Mouse (Mus musculus) gastrocnemius, postnatal 4 days (tissue): ENCODE data around the gene Gpbp1l1. TPM values are rescaled to one million over a fixed set of nuclear protein-coding genes. Genes with fewer than 3 reads are reported as not detected.

ENCODE experiments used
- DNase-seq, 2 experiments: peaks; one replicate each; pipeline ENCODE4 v3.0.0; 2021 to 2022; ENCODE audit warnings: low spot score in 2 of 2, mixed read lengths in 2 of 2
- long read RNA-seq, 2 experiments: library from polyadenylated mRNA; stranded (forward); transcript quantifications; one replicate each; pipeline ENCODE4 v2.0.0; 2021
- total RNA-seq, 2 experiments: library from RNA; stranded (reverse); gene quantifications; 2 replicates each; pipeline ENCODE4 v1.2.3; 2021

Gpbp1l1 gene
- total RNA-seq = 10 to 100 TPM; 37.9 to 47.8 TPM
- long read RNA-seq, experiment 1, transcript Gpbp1l1-201 (12 exons, 3,588 nt) = major isoform, 13 of 22 reads
- long read RNA-seq, experiment 1, partial matches to known transcripts = 3 of 22 reads
- long read RNA-seq, experiment 1, other reads (novel, unspliced or antisense) = 6 of 22 reads
- long read RNA-seq, experiment 2, transcript Gpbp1l1-201 (12 exons, 3,588 nt) = major isoform, 9 of 12 reads
- long read RNA-seq, experiment 2, partial matches to known transcripts = 2 of 12 reads
- long read RNA-seq, experiment 2, other reads (novel, unspliced or antisense) = 1 of 12 reads

GRCm38 (mm10) chr4:116557306-116558121 lies at the start of gene Gpbp1l1:
Gene Gpbp1l1, plus strand, starts transcription at chr4:116557658.
- DNase-seq = peak; percentile 96 to 98

- no peak for DNase-seq
Measured at GRCm38 (mm10) chr4:116531109-116531508, 26.3 kb upstream of the Gpbp1l1 start.

- no peak for DNase-seq
Measured at GRCm38 (mm10) chr4:116536351-116536750, 21.1 kb upstream of the Gpbp1l1 start.

- DNase-seq = no peak
Measured at GRCm38 (mm10) chr4:116537737-116538136, 19.7 kb upstream of the Gpbp1l1 start.

GRCm38 (mm10) chr4:116550432-116550831 lies 7.0 kb upstream of the Gpbp1l1 start:
- DNase-seq = no peak

- no peak for DNase-seq
Measured at GRCm38 (mm10) chr4:116553035-116553434, 4.4 kb upstream of the Gpbp1l1 start.

- peak; percentile 40 to 73 for DNase-seq
Measured at GRCm38 (mm10) chr4:116555413-116556300, 1.8 kb upstream of the Gpbp1l1 start, which contains the start of gene Tmem69. Gene Tmem69, minus strand, starts transcription at chr4:116555936.

GRCm38 (mm10) chr4:116556561-116557305 lies 725 bp upstream of the Gpbp1l1 start:
- DNase-seq = peak; percentile 82 to 93

- no peak for DNase-seq
Measured at GRCm38 (mm10) chr4:116558151-116558882, 859 bp downstream of the Gpbp1l1 start.

- no peak for DNase-seq
Measured at GRCm38 (mm10) chr4:116595793-116596192, 38.3 kb downstream of the Gpbp1l1 start.

- DNase-seq = no peak
Measured at GRCm38 (mm10) chr4:116596379-116596778, 38.9 kb downstream of the Gpbp1l1 start, which contains the start of gene Ccdc17. Gene Ccdc17, plus strand, starts transcription at chr4:116596654.

- peak; percentile 59 to 83 for DNase-seq
Measured at GRCm38 (mm10) chr4:116596978-116597881, 39.8 kb downstream of the Gpbp1l1 start.

- DNase-seq = no peak
Measured at GRCm38 (mm10) chr4:116612621-116613020, 55.2 kb downstream of the Gpbp1l1 start.

GRCm38 (mm10) chr4:116615237-116615636 lies 57.8 kb downstream of the Gpbp1l1 start:
- DNase-seq = no peak

GRCm38 (mm10) chr4:116624831-116625230 lies 67.4 kb downstream of the Gpbp1l1 start:
- DNase-seq = no peak

- DNase-seq = peak; percentile 65 to 85
Measured at GRCm38 (mm10) chr4:116626658-116627358, 69.3 kb downstream of the Gpbp1l1 start.

GRCm38 (mm10) chr4:116627359-116627716 lies 69.9 kb downstream of the Gpbp1l1 start:
- peak; percentile 78 to 90 for DNase-seq
